Mouse (Mus musculus): ENCODE measurements at regions not wholly inside any gene's neighbourhood (a gene's known extent, or its start where the extent isn't known, plus 50 kb on each side); places are given as distances from the start of the nearest gene placed in this dataset.

DNA sequence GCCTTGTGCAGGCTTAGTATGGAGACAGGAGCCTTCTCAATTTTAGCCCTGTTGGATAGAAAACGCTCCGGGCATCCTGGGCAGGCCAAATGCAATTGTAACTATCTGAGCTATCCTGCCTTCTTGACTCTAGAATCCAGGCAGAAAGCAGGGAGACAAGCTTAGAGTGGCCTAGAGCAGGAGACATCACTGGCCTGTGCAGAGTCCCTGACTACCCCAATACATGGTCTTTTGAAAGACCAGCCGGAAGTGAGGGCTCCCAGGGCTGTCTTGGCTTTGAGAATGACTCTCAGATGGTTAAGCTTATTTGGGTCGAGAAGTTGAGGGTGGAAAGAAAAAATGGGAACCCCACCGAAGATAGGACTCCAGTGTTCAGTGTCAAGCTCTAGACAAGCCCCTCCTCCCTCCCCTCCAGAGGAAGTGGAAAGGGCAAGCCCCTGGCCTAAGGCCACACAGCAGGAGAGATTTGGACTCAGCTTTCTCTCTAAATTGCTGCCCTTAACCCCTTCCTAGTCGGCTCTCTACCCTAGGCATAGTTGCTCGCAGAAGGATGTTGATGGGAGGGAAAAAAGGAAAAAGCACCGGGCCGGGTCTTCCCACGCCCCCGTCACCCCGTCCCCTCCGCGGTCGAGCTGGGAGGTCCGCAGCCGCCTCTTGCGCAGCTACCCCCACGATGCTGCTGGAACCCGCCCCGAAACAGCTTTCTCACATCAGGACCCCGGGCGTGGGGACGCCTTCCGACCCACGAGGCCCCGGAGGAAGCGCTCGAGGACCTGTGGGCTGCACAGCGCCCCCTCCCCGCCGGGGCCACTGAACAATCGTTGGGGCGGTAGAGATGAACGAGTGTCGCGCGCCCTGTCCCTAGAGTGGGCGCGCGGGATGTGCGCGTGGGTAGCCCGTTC lies 96.1 kb downstream of the 1700001O22Rik start:
- TF ChIP-seq CTCF (conservative IDR thresholded peaks at IDR 0.05; ENCODE audit: low read length) = no peak
- TF ChIP-seq POU5F1 (IDR thresholded peaks at IDR 0.05; ENCODE audit: borderline replicate concordance, low read length) = no peak

All from E14TG2a.4 (cell line).